Mouse (Mus musculus) skeletal muscle tissue, adult 2 months (tissue): ENCODE measurements at regions not wholly inside any gene's neighbourhood (a gene's known extent, or its start where the extent isn't known, plus 50 kb on each side); places are given as distances from the start of the nearest gene placed in this dataset.

ENCODE experiments used
- DNase-seq: peaks from one replicate; pipeline ENCODE4 v3.0.0-alpha.2; 2012; ENCODE audit warnings: low read depth, low spot score

DNA sequence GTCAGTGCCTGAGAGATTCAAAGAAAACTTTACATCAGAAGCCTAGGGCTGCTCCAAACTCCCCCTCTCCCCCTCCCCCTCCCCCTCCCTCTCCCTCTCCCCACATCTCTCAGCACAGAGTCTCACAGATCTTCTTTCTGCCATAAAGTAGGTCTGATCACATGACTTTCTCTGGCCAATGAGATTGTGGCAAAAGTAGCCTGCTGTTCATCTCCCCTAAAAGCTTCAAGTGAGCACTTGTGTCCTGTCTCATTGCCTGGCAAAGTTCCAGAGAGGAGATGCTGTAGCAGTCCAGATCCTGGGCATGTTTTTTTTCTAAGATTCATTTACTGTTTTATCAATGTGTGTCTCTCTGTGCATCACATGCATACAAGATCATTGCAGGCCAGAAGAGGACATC lies 234.5 kb upstream of the Mgmt start:
- DNase-seq = no peak

DNA sequence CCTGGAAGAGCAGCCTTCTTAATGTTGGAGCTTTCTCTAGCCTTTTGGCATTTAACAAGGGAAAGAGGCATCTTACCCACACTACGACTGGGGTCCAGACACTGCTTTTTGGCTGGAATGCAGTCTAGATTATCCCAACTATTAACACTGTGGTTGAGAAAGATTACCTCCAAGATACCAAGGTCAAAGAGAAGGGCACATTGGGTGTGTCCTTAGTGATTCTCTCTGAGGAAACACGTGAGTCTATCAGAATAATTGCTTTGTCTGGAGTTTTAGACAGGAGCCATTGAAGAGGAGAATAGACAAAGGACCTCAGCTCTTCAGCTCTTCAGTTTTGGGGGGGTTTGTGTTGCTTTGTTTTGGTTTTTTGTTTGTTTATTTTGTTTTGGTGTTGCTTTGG lies 234.0 kb upstream of the Mgmt start:
- DNase-seq = no peak

DNA sequence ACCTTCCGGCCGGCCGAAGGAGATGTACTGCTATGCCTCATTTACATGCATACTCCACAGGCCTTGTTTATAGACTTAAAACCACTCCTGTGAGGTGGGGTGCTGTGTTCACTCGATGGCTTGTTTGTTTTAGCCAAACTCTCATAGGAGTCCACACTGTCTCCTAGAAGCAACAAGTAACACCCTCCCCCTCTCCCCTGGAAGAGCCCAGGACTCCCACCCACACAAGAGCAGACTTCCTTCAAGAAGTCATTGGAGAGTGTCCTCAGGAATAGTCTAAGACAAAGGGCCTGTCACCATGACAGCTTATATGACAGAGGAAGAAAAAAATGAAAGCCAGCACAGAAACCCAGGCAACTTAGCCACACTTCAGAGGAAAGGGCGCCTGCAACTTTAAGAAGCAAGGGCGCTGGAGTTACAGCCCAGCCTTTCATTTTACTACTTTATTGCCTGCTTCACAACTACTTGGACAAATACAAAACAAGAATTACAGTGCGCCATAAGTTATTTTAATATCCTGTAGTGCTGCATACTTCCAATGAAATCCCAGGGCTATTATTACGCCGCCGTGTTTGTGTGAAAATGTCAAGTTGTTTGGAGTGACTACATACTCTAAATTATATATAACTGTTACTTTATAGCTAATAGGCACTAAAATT lies 229.9 kb upstream of the Mgmt start:
- DNase-seq = no peak

DNA sequence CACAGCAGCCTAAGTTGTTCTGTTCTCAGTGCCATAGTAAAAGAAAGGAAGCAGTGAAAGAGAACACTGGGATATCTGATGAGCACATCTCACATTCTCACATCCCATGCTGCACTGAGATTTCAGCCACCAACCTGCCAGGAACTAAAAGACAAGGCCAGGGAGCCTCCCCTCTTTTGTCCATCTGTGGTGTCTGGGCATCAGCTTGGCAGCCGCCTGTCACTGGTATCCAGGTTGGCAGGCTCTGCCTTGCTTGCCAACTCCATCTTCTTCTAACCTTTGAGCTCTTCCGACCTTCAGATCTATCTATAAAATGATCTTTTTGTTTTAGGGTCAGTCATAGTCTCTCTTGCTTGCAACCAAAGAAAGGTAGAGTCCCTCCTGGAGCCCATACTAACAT lies 228.5 kb upstream of the Mgmt start:
- no peak for DNase-seq

DNA sequence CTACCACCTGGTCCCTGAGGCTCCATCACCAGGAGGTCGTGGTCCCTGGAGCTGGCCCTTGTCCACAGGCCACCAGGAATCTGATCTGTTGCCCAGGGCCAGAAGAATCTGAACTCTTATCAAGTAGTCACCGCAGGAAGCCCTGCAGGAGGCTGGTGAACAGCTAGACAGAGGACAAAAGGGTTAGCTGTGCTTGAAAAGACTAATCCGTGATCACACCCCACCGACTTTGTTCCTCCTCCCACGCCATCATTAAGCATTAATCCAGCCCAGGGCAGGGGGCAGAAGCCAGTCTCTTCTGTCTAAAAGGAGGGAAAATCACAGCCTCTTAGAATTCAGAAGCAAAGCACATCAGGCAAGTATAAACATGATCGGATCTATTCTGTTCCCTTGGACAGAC lies 227.7 kb upstream of the Mgmt start:
- no peak for DNase-seq

DNA sequence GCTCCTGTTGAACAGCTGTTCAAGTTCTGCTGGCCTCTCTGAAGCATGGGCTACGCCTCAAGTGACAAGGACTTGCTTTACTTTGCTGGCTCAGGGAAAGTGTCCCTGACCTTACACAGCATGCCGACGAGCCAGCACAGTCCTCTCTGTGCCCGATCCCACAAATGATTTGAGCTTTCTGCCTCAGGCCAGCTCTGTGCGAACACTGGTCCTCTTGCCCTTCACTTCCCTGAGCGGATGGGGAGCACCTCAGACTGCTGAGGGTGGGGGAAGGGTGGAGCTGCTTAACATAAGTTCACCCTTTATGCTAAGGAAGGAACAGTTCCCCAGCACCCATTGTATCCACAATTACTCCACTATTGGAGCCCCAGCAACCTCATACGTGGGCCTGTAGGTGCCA lies 223.7 kb upstream of the Mgmt start:
- DNase-seq = no peak

DNA sequence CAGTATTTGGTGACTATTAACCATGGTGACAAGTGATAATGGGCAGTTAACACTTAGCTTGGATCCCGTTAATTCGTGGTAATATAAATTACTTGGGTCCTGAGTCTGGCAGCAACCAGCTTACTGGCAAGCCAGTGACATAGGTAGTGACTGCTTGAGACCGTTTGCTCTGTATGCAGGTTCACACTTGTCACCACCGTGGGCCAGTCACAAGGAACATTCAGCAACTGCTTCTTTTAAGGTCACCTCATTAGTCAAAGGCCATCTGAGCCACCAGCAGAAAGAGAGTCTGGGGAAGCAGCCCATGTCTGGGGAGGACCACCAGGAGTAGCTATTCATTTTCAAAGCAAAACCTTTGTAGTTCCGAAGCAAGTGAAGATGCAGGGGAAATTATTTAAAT lies 220.3 kb upstream of the Mgmt start:
- no peak for DNase-seq

DNA sequence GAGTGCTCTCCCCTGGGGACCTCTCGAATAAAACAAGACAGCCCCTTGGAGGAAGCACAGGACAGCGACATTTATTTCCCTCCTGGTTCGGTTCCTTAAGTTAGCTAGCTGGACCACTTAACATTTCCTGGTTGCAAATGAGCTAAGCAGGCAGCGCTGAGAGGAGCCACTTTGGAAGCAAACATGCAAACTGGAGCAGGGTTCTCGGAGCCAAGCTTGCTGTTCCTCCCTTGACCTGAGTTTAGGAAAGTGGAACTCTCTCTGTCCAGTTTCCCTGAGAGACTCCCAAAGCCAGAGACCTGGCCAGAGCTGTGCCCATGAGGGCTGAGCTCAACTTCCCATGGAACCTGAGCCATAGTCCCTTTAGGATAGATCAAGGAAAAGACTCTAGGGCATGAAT lies 219.4 kb upstream of the Mgmt start:
- no peak for DNase-seq

DNA sequence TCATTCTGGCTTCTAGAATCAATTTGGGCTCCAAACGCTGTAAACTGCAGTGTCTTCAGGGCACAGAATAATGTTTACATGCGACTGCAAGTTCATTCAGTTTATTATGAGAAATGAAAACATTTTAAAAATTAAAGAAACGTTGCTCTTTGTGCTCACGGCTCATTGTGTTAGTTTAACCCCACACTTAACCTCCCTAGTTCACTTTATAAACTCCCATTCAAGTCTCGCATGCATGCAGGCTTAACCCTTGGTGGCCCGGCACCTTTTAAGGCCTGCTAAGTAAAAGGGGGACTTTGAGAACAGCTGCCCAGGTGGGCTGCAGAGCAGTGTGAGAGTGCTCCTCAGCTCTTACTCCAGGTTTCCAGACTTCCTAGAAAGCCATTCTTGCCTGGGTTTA lies 218.3 kb upstream of the Mgmt start:
- no peak for DNase-seq

DNA sequence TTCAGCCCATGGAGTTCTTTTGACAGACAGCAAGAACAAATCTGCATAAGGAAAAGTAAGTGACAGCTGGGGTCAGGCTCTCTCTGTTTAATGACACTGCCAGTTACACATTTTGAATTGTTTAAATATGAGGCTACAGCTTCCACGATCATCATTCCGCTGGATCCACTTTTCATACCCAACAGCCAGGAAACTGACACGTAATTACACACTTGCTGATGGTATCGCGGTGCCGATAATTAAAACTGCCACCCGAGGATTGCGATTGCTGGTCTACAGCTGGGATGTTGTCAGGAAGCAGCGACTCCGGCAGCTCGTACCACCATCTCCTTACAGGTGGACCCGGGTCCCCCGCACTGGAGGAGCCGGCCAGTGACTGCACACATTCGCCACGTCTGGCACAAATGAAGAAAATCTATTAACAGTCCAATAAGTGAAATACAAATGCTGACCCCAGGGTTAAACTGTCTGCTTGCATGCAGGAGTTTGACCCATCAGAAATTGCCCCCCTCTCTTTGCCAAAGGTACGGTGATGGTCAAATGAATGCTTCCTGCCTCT lies 217.3 kb upstream of the Mgmt start:
- DNase-seq = no peak

DNA sequence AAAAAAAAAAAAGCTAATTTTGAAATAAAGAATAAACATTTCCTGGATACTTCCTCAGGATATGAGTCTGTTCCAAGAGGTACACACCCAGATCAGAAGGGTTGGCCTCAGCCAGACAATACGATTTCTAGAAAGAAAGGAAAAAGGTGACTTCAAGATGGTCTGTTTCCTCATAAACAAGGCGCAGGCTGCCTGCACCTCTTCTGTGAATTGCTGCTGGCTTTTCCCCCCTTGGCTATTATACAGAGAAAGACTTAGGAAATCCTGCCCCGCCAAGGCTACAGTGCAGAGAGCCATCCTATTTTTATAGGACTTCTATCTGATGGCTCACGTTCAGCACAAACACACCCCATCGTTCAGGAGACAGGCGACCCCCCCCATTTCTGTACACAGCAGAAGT lies 204.8 kb upstream of the Mgmt start:
- DNase-seq = no peak

DNA sequence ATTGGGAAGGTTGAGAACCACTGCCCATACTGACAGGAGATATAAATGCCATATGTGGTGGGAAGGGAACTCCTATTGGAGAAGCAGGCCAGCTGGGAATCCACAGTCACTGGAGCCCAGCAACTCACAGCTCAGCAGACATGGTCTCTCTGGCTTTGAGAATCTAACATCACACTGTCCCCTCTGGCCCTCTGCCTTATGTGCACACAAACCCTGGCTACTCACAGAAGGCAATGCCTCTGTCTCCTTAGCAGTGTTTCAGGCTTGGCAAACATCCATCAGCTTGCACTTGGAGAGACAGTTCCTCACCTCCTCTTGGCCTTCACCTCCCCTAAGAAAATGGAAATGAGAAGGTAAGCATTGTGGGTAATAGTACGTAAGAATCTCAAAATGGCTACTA lies 188.2 kb upstream of the Mgmt start:
- DNase-seq = no peak

DNA sequence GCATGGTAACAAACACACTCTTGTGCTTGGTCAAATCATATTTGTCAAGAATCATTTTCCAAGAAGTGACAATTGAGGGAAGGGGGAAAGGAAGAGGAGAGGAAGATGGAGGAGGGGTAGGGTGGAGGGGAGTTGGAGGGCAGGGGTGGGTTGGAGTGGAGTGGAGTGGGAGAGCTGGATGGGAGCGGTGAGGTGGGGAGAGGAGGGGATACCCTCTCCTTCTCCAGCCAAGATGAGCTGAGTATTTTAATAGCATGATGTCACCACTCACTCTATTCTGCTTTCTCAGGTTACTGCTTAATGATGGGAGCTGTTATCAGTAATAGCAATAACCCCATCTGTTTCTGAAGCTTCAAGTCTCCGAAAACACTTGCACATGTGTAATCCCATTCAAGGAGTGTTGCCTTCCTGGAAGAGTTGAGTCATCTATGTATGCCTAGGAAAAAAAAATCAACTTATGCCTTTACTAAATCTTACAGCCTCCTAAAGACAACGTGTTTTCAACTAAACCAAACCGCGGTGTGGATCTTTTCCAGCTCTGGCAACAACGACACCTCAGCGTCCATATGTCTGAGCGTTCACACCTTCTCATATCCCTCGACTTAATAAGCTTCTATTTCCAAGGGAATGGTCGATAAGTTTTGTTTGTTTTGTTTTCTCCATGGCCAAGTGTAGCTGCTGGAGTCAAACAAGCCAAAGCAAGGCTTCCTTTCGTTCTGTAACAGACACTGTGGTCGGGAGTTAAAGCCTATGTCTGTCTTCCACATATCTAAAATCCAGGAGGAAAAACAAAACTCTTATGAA lies 187.0 kb upstream of the Mgmt start:
- DNase-seq = no peak

DNA sequence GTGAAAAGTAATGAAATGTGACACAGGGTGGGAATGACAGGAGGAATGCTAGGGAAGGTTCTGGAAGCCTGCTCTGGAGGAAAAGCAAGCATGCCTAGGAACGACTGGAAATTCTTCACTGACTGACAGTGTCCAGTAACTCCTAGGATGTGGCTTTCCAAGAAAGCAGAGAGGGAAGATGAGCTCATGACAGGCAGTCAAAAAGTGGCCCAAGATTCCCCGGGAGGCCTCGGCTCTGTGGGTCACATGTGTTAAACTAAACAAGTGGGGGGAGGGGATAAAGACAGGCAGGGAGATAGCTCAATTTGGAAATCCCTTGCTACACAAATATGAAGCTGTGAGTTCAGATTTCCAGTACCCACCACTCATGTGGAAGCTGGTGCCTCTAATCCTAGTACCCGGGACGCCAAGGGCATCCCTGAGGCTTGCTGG lies 186.4 kb upstream of the Mgmt start:
- DNase-seq = no peak

DNA sequence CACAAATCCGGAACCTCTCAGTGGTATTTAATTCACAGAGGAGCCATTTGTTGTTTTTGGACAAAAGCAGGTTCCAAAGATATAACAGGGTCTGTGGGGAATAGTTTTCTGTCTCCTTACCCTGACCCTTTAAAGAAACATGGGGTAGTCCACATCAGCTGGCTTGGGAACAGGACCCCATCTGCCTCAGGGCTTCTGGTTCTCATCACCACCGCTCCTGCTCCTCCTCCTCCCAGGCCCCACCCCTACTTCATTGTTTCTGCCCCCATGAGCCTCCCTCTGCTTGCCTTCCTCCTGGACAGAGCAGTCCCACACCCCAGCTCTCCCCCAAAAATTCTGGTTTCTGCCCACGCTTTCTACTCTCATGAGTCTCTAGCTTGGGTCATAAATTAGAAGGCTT lies 183.8 kb upstream of the Mgmt start:
- DNase-seq = peak; percentile 29

DNA sequence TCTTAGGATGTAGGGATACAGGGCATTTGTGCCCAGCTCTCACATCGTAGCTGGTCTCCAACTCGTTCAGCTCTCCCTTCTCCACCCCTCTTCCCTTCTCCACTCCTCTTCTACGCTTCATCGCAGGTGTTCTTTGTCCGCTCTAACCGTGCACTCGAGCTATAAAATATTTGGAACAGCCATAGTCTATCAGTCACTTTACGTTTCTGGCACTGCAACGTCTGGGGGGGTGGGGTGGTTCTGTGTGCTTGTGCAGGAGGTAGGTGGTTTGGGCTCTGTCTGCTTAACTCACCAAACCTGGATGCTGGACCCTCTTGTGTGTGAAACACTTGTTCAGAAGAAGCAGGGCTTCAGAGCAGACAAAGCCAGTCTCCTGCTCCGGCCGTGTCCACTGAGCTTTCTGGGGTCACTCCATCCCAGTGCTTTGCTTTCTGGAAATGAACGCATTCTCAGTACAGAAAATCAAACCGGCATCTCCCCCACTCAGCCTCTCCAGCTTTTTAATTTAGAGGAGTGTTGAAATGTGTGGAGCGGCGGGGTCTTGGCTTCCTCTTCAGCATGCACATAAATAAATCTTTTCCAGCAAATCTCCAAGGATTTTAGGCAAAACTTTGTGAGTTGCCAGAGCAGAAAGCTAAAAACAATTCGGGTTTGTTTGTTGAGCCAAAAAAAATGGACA lies 181.3 kb upstream of the Mgmt start:
- DNase-seq = peak; percentile 34

DNA sequence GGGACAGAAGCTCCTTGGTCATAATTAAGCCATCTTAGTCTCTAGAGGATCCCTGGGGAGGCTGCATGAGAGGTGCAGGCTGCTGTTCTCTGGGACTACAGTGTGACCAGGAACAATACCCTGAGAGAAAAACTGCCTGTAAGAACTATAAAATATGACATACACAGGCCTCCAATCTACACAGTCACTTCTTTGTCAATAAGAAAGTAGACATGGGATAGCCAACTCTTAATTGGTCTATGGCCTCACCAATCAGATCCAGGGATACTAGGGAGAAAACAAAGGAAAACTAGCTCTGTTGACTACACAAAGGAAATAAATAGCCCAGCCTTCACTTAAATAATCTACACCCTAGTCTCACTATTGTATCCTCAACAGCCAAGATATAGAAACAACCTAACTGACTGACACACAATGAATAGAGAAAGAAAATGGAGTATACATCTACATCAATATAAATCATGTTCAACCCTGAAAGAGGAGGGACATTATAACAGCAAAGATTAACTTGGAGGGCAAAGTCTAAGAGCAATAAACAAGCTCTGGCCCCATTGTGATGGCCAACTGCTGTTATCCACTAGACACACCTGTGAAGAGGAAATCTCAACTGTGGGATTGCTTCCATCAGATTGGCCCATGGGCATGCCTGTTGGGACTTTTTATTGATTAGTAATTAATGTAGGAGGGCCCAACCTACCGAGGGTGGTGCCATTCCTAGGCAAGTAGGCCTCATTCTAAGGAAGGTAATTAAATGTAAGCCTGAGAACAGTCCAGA lies 166.6 kb upstream of the Mgmt start:
- no peak for DNase-seq

DNA sequence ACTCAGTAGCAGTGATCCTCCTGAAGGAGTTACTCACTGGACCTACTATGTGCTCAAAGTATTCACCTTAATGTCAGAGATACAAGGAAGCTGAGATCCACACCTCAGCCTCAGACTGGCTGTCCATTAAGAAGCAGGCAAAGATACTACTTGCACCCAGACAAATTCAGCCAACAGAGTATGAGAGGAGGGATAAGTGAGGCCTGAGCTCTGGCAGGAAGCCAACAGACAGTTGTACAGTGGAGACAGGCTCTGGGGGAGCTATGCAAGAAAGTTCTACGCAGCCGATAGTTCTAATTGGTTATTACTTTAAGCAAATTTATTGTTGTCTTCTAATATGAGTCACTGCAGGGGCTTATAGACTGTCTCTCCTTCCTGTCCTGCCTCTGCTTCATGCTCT lies 152.2 kb upstream of the Mgmt start:
- no peak for DNase-seq

DNA sequence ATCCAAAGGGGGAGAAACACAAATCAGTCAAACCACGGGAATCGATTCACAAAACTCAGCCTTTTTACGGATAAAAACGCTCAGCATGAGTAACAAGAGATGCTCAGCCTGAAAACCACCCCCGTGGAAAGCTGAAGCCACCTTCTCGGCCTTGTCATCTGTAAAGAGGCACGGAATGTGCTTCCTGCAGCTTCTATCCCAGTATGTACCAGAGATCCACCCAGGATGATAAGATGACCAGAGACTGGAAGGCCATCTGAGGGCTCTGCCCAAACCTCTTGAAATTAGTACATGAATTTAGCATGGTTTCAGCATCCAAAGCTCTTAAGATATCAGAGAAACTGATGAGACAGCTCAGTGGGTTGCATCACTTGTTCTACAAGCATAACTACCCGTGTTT lies 149.0 kb upstream of the Mgmt start:
- no peak for DNase-seq

DNA sequence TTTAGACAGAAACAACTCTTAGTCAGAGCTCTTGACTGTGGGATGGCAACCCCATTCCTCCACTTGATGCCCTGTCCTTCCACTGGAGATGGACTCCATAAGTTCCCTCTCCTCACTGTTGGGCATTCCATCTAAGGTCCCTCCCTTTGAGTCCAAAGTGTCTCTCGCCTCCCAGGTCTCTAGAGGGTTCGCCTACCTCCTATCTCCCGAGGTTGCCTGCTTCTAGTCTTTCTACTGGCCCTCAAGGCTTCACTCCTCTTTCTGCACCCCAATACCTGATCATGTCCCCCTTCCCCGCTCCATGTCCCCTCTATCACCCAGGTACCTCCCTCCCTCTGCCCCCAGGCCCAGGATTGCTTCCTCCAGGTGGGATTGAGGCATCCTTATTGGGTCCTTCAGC lies 142.9 kb upstream of the Mgmt start:
- DNase-seq = no peak

DNA sequence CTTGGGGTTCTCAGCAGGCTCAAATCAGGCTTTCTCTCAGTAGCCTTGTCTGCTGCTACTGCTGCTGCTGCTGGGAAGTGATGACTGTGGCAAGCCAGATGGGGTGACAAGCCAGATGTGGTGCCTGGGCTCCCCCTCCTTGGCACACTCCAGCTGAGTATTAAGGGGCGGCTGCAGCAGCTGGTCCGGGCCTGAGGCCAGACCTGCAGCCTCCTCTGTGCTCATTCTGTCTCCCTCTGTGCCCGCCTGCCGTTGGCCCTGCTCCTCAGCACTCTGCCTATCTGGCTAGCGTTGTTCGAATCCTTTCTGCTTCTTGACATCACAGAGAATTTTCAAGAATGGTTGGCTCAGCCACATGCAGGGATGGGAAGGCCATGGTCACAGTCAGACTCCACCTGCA lies 139.6 kb upstream of the Mgmt start:
- DNase-seq = no peak

DNA sequence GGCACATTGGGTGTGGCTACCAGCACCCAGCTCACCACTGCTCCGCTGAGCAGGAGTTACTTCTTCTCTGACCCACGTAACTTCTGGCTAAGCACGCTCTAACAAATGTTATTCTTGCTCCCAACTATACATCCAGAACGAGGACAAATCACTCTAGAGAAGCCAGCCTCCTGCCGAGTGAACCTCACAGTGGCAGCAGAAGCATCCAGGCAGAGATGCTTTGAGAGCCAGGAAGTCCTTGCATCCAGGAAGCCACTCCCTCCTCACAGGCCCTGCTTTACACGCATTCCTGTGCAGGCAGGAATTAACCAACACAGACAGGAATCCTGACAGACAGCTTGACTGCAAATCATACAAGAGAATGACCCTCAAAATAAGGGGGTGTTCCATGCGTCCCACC lies 129.4 kb upstream of the Mgmt start:
- DNase-seq = no peak
